Mouse (Mus musculus) left cerebral cortex, postnatal 36 days (tissue): ENCODE measurements around the gene Trdmt1. TPM values are rescaled to one million over a fixed set of nuclear protein-coding genes. Genes with fewer than 3 reads are reported as not detected.
"Not testable (repeated sequence)": the region's sequence is repeated elsewhere in the genome, so short reads cannot be mapped to it uniquely, and the experiment has no call there.

Experiments
- DNase-seq, 2 experiments: peaks; one replicate each; pipeline ENCODE4 v3.0.0; 2021 to 2022; ENCODE audit warnings: low spot score in 2 of 2, mixed read lengths in 1 of 2
- intact Hi-C: fragments of 180-260 bp; cut with DNase I; formaldehyde crosslinking; loops from one replicate; pipeline ENCODE4 v1.15.1; 2025
- total RNA-seq, 2 experiments: library from RNA; stranded (reverse); gene quantifications; 2 replicates each; pipeline ENCODE4 v1.2.3; 2021

The Trdmt1 gene
- 1 to 10 TPM; 4.6 to 7.9 TPM for total RNA-seq

DNA sequence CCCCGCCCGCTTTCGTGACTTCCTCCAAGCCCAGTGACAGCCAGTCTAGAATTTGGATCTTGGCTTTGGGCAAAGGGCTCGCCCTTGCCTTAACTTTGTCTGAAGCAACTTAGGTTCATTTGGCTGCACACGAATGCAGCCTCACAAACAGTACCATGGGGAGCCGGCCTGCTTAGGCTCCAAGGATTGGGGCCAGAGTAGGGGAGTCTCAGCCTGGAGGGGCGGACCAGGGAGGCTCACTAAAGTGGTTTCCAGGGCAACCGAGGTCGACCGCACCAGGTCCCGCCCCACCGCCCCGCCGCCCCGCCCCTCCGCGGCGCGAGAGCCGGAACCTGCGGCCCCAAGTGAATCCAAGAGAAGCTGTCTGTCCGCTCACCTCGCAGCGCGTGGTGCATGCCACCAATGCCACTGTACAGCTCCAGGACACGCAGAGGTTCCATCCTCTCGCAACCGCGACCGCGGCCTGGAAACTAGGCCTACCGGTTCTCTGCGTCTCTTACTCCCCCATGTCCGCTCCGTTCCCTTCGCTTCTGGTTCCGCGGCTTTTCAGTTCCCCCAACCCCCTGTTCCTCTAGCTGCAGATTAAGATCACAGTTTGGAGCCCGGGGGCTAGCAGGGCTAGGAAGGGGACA, at the start of gene Trdmt1:
Gene Trdmt1, minus strand, starts transcription at position 476 of the 632 bp plus-strand sequence.
- peak; percentile 84 for DNase-seq
- intact Hi-C loops = loop anchor here (2.0 to 10.0 kb wide), 2 partner anchors 30 to 130 kb away; no protein-coding TSS in a partner anchor

DNA sequence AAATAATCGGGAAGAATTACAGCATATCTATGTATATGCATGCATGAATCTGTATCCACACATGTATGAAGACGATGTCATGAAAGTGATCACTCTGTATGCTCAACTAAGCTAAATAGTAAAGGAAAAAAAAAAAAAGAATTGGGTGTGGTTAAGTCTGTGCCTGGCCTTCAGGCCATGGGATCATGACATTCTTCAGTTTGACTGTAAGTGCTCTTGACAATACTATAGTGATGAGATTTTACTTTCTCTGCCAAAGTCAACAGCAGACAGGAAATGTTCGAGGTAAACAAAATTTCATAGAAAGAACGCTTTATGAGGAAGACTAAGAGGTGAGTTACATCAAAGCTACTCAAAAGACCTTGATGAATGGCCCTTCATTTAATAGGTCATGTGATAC, 48.9 kb upstream of the Trdmt1 start:
- DNase-seq = no peak
- intact Hi-C loops = no loop called here

DNA sequence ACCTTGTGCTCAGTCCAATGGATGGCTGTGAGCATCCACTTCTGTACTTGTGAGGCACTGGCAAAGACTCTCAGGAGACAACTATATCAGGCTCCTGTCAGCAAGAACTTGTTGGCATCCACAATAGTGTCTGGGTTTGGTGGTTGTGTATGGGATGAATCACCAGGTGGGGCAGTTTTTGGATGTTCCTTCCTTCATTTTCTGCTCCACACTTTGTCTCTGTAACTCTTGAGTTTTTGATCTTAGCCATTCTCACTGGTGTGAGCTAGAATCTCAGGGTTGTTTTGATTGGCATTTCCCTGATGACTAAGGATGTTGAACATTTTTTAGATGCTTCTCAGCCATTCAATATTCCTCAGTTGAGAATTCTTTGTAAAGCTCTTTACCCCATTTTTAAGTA, 39.3 kb upstream of the Trdmt1 start:
- not testable (repeated sequence) for DNase-seq

DNA sequence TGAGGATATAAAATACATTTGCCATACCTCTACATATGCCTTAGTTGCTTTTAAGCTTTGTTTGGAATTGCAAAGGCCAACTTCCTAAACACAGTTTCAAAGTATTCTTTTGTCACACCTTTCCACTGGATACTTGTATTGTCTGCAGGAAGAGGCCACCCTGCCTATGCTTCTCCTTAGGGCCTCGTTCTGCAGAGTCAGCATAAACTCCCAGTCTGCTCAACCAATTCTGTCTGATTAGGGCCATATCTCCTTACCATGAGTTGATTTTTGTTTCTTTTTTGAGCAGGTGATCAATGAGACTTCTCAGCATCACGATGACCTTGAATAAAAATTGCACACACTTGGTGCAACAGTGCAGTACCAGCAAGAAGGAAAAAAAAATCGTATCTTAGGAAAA, 37.7 kb upstream of the Trdmt1 start:
- intact Hi-C loops = no loop called here
- DNase-seq = no peak

More for the DNA sequence above, 39.3 kb upstream of the Trdmt1 start:
- intact Hi-C loops = not testable (repeated sequence)

DNA sequence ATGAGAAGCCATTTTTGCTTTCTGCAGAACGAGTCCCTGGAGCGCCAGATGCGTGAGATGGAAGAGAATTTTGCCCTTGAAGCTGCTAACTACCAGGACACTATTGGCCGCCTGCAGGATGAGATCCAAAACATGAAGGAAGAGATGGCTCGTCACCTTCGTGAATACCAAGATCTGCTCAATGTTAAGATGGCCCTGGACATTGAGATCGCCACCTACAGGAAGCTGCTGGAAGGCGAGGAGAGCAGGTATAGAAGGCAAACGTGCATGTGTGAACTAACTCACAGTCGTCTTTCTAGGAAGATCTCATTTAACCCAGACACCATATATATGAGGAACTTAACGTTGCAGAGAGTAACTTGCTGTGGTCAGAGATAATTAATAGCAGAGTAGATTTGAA, 35.5 kb upstream of the Trdmt1 start:
- intact Hi-C loops = loop anchor here (5.0 to 10.0 kb wide), 2 partner anchors 165 to 288 kb away; no protein-coding TSS in a partner anchor
- no peak for DNase-seq

DNA sequence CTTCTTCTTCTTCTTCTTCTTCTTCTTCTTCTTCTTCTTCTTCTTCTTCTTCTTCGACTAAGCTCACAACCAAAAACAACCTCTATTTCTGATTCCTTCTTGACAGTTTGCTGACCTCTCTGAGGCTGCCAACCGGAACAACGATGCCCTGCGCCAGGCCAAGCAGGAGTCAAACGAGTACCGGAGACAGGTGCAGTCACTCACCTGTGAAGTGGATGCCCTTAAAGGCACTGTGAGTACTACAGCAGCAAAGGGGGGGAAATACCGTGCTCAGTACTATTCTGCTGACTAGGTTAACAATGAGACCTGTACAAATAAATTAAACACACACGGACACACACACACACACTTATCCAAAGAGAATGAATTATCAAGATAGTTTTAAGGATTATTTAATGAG, 34.8 kb upstream of the Trdmt1 start:
- no peak for DNase-seq
- intact Hi-C loops = loop anchor here (5.0 to 10.0 kb wide), 2 partner anchors 165 to 287 kb away; no protein-coding TSS in a partner anchor

DNA sequence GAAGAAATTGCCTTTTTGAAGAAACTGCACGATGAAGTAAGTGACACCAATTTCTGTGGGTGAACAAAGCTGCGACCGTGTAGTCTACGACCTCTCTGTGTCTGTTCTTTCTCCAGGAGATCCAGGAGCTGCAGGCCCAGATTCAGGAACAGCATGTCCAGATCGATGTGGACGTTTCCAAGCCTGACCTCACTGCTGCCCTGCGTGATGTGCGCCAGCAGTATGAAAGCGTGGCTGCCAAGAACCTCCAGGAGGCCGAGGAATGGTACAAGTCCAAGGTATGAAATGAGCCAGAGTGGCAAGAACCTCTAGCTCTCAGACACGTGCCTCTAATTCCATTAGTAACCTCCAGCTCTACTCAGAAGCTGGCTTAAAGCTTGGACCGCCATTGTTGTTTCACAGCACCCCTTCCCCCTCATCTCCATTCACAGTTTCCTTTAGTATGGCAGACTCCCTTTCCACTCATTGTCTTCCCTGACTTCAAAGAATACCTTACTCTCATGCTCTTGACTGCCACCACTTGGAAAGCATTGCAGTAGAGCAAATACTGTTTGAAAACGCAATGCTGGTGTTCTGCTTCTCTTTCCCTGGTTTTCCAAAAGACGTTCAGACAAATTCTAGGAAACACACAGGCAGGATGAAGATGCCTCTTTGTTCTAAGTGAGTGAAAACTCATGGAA, 34.1 kb upstream of the Trdmt1 start:
- intact Hi-C loops = loop anchor here (5.0 to 10.0 kb wide), 2 partner anchors 164 to 286 kb away; no protein-coding TSS in a partner anchor
- DNase-seq = no peak

DNA sequence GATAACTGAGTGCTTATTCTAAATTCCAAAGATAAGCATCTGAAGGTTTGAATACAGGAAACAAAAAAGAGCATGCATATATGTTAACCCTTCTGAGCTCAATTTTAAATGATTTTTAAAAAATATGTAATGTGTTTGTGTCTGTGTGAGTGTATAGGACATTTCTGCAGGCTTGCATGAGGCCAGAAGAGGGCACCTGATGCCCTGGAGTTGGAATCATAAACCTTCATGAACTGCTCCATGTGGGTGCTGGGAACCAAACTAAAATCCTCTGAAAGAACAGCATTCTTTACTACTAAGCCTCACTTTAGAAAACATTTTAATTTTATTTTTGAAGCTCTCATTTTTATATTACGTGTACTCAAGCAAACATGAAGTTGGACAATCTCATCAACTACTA, 32.9 kb upstream of the Trdmt1 start:
- no peak for DNase-seq
- intact Hi-C loops = loop anchor here (5.0 to 10.0 kb wide), 2 partner anchors 163 to 285 kb away; no protein-coding TSS in a partner anchor

DNA sequence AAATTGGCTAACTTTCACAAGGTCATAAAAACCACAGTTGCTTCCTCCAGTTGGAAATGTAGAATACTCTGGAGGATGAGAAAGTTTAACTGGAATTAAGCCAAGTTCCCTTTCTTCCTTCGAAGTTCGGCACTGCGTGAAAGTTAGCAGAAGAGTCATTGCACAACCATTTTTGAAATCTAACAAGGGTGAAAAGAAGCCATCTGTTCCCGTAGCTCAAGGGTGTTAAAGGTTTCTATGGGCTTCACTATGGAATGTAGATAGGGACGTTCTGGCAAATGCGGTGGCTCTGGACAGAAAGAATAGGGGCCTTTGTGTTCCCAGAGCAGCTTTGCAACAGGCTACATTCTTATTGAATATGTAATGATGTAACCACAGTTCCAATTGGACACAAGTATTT, 31.5 kb upstream of the Trdmt1 start:
- DNase-seq = no peak
- intact Hi-C loops = loop anchor here (2.0 to 10.0 kb wide), 3 partner anchors 31 to 284 kb away; partner anchors contain the start of gene Trdmt1

DNA sequence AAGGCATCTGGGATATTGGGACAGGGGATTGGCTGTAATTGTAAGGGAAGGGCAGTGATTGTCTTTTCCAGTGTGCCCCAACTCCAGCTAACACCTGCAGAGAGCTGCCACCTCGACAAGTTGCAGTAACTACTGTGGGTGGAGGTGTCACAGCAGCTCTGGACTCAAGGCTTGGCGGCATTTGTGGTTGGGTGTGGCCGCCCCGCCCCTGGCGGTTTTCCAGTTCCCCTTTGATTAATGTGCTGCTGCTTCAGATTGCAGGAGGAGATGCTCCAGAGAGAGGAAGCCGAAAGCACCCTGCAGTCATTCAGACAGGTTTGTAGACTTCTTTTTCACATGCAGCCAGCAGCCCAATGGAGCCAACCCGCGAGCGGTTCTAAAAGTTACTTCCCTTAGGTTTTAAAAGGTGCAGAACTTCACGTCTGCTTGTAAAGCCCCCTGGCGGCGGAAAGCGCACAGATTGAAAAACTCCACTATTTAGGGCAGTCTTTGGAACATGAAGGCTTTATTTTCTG, 30.9 kb upstream of the Trdmt1 start:
- intact Hi-C loops = loop anchor here (2.0 to 10.0 kb wide), 3 partner anchors 31 to 283 kb away; partner anchors contain the start of gene Trdmt1
- DNase-seq = peak; percentile 30 to 62

DNA sequence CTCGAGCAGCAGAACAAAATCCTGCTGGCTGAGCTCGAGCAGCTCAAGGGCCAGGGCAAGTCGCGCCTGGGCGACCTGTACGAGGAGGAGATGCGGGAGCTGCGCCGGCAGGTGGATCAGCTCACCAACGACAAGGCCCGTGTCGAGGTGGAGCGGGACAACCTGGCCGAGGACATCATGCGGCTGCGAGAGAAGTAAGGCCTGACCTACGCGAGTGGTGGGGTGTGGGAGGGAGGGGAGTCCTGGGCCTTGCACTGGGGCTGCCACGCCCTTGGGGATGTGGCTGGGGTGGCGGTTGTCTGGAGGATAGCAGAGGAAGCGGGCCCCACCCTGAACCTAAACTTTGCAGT, 30.3 kb upstream of the Trdmt1 start:
- intact Hi-C loops = loop anchor here (2.0 to 10.0 kb wide), 3 partner anchors 30 to 282 kb away; partner anchors contain the start of gene Trdmt1
- DNase-seq = no peak

DNA sequence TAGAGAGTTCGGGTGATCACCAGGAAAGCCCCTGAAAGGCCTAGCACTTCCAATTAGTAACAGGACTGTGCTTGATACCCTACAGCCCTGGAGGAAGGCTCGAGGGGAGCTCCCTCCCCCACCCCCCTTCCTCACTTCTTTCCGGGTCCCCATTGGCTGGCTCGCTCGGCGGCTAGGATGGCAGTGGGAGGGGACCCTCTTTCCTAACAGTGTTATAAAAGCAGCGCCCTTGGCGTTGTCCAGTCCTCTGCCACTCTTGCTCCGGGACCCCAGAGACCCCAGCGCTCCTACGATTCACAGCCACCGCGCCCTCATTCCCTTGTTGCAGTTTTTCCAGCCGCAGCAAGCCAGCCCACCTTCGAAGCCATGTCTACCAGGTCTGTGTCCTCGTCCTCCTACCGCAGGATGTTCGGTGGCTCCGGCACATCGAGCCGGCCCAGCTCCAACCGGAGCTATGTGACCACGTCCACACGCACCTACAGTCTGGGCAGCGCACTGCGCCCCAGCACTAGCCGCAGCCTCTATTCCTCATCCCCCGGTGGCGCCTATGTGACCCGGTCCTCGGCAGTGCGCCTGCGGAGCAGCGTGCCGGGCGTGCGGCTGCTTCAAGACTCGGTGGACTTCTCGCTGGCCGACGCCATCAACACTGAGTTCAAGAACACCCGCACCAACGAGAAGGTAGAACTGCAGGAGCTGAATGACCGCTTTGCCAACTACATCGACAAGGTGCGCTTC, 29.8 kb upstream of the Trdmt1 start:
- intact Hi-C loops = loop anchor here (2.0 to 10.0 kb wide), 2 partner anchors 29 to 159 kb away; partner anchors contain the start of gene Trdmt1
- DNase-seq = peak; percentile 23 to 33

DNA sequence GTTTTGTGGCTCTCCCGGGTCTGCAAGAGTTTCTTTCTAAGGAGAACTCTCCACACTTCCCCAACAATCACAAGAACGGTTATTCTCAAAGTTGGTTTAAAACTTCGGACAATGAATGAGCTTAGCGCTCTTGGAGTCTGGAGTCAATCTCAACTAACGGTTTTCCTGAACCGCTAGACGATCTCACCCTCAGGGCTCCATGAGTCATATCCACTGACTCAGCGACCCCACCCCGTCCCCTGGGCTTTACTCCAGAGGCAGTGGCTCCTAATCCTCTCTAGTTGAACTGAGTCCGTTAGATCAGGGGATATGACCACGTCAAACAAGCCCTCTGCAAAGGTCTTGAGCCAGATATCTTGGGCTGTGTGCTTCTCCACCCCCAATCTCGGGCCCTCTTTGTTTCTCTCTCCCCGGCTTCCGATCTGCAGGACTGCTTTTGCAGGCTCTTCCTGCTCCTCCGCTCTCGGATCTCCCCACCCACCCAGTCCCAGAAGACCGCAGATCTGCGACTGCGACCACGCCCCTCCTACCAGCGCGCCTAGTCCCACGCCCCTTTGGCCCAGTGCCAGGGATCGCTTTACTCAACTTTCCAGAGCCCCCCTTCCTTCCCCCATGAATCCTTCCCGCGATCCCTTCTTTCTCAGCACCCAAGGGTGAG, 29.1 kb upstream of the Trdmt1 start, which contains the start of gene Vim:
Gene Vim, plus strand, starts transcription at position 520 of the 658 bp plus-strand sequence.
- intact Hi-C loops = loop anchor here (2.0 to 10.0 kb wide), 2 partner anchors 29 to 159 kb away; partner anchors contain the start of gene Trdmt1
- DNase-seq = peak; percentile 19 to 38

DNA sequence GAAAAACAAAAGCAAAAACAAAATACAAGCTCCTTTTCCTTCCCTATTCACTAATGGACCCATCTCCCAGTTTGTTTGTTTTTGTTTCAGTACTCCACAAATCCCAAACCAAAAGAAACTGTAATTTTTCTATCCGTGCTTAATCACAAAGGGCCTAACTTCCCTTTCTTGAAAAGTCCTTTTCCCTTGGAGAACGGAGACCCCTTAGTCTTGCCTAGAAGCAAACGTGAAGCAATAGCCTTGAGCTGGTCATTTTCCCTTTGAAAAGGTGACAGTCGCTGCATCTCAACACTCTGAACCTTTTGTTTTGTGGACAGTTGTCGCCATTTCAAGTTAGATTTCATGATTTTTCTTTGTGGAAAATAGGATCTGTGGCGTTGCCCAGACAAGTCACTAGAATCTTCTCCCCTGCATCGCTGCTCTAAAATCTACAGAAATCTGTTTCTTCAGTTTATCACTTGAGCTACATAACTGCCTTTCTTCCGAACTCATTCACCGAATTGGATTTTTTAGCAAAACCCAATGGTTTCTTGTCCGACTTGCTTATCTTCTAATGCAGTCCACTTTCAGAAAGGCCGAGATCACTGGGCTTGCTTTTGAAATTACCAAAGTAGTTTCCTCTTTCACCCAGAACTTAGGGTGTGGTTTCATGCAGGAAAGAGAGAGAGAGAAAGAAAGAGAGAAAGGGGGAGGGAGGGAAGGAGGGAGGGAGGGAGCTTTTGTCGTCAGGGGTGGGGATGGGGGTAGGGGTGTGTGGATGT, 28.4 kb upstream of the Trdmt1 start:
- DNase-seq = no peak
- intact Hi-C loops = loop anchor here (10.0 kb wide), 1 partner anchor 158 kb away; no protein-coding TSS in a partner anchor

DNA sequence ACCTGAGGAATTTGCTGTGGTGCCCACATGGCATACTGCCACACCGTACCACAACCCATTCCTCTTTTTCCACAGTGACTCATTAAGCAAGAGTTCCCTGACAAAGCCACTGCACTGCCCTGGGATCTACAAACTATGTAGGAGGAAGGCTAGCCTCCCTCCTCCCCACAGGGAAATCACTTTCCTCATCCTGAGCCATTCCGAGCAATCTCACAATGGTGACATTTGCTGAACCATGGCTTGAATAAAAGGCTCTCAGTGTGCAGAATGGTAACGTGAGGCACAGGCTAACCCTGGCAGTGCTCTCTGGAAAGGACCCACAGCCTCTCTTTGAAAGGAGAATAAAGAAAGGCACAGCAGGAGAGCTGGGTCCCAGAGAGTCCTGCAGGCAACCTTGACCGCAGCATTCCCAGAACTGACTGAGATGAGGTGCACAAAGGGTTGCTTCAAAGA, 27.7 kb upstream of the Trdmt1 start:
- intact Hi-C loops = loop anchor here (10.0 kb wide), 1 partner anchor 157 kb away; no protein-coding TSS in a partner anchor
- DNase-seq = no peak

DNA sequence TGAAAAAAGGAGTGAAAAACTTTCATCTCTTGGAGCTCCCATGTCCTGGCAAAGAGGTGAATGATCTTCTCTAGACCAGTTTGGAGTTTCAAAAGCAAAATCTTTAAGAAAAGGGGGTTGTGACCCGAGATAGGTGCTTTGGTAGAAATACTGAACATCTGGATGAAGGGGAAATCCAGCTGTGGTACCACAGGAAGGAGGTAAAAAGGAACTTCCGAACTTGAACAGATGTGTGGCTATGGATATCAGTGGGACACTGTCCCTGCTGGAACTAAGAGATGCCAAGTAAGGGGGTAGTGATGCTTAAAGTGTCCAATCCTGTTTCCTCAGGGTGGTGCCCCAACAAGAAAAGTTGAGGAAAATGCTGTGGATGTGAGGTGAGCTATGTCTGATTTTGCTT, 25.7 kb upstream of the Trdmt1 start:
- intact Hi-C loops = loop anchor here (10.0 kb wide), 1 partner anchor 155 kb away; no protein-coding TSS in a partner anchor

DNA sequence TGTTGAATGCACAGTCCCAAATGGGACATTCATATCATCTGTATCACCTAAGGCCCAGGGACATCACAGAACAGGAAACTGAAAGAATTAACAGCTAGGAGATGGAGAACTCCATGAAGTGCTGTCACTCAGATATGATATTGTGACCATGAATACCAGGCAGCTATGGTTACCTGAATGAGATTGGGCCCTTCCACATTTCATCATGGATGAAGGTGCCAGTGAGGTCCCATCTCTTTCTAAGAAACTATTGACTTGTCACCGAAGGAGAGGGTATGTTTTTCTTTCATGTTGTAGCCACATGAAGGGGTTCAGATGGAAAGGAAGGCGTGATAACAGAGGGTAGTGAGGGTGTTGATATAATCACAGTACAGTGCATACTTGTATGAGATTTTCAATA, 15.9 kb upstream of the Trdmt1 start:
- no peak for DNase-seq
- intact Hi-C loops = no loop called here

More for the DNA sequence above, 25.7 kb upstream of the Trdmt1 start:
- no peak for DNase-seq

DNA sequence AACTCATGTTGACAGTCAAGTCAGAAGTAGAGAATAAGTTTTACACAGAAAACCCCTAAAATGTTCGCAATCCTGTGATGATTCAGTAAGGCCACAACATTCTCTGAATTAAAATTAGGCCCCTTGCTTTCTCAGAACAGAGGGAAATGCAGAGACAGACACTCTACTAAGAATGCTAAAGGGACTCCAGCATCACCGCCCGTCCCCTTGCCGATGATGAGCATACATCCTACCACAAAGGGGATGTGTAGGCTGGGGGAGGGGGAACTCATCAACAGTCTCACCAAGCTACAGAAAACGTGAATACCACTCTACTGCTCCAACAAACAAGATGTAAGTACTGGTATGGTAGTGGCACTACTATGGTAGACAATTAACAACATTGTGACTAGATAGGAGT, 15.3 kb upstream of the Trdmt1 start:
- no peak for DNase-seq
- intact Hi-C loops = no loop called here
